Mouse (Mus musculus) adipocyte (in vitro differentiated cells): ENCODE data around the gene Olfr1385.
"Not testable (repeated sequence)": the region's sequence is repeated elsewhere in the genome, so short reads cannot be mapped to it uniquely, and the experiment has no call there.

ENCODE experiments used
- DNase-seq: peaks from one replicate; pipeline ENCODE4 v3.0.0-alpha.2; 2016; ENCODE audit warnings: low spot score

Gene Olfr1385

GRCm38 (mm10) chr11:49488770-49489169 lies at the start of gene Olfr1385:
Gene Olfr1385 (plus strand): TSS chr11:49489070.
- not testable (repeated sequence) for DNase-seq

GRCm38 (mm10) chr11:49455043-49455442 lies 33.8 kb upstream of the Olfr1385 start, which contains the start of gene Olfr1387:
Gene Olfr1387 (plus strand): TSS chr11:49455343.
- DNase-seq: no peak

GRCm38 (mm10) chr11:49464746-49465145 lies 24.1 kb upstream of the Olfr1385 start, which contains the start of gene Olfr1386:
Gene Olfr1386 (plus strand): TSS chr11:49465046.
- DNase-seq: not testable (repeated sequence)

GRCm38 (mm10) chr11:49485973-49486372 lies 2.9 kb upstream of the Olfr1385 start:
- no peak for DNase-seq

- no peak for DNase-seq
Measured at GRCm38 (mm10) chr11:49518086-49518485, 29.2 kb downstream of the Olfr1385 start.

- no peak for DNase-seq
Measured at GRCm38 (mm10) chr11:49519348-49519747, 30.5 kb downstream of the Olfr1385 start, which contains the start of gene Olfr1383. Gene Olfr1383 (plus strand): TSS chr11:49519648.

GRCm38 (mm10) chr11:49527947-49528346 lies 39.1 kb downstream of the Olfr1385 start, which contains the start of gene Olfr1382:
Gene Olfr1382 (plus strand): TSS chr11:49528247.
- DNase-seq: no peak

- no peak for DNase-seq
Measured at GRCm38 (mm10) chr11:49532761-49533160, 43.9 kb downstream of the Olfr1385 start.

- DNase-seq: not testable (repeated sequence)
Measured at GRCm38 (mm10) chr11:49536631-49537030, 47.8 kb downstream of the Olfr1385 start.

GRCm38 (mm10) chr11:49543149-49543548 lies 54.3 kb downstream of the Olfr1385 start, which contains the start of gene Olfr1381:
Gene Olfr1381 (plus strand): TSS chr11:49543449.
- DNase-seq: not testable (repeated sequence)
